Mouse (Mus musculus) lung, postnatal 10 days (tissue): ENCODE measurements at regions not wholly inside any gene's neighbourhood (a gene's known extent, or its start where the extent isn't known, plus 50 kb on each side); places are given as distances from the start of the nearest gene placed in this dataset.

Experiments used
- DNase-seq: peaks from one replicate; pipeline ENCODE4 v3.0.0; 2021

GRCm38 (mm10) chr16:87225085-87225484, 128.9 kb upstream of the N6amt1 start:
- DNase-seq: peak; percentile 34

GRCm38 (mm10) chr16:87224024-87224423, 130.0 kb upstream of the N6amt1 start:
- DNase-seq: no peak

- no peak for DNase-seq
These were observed 133.4 kb upstream of the N6amt1 start for GRCm38 (mm10) chr16:87220611-87221010.

DNA sequence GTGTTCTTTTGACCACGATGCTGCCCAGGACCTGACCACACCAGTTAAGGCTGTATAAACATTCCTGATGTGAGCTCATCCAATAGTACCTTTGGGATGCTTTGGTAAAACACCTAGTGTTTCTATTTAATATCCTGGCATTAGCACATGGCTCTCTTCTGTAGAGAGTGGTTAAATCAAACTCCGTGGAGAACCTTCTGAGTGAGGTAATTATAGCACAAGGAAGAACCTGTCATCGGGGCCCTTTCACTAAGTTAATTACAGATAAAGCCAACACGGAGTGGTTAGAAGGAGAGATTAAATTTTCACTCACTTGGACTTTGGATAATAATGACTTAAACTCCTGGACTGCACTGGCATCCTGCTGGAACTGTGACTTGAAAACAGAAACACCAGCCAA, 133.8 kb upstream of the N6amt1 start:
- no peak for DNase-seq

DNA sequence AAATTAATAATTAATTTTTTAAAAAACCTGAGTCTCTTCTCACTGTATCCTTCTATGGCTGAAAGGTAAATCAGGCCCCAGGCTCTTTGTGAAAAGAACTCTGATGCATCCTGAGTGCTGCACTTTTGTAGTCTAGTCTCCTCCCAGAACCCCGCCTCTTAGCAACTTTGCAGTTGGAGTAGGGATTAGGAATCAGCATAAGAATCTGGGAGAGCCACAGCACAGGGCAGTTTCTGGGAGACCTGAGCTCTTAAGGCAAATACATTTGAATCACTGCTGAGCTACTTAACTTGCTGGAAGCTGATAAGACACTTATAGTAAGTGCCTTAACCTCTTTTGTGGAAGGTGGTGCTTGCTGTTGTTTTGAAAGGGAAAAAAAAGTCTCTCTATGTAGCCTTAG, 146.1 kb upstream of the N6amt1 start:
- no peak for DNase-seq

DNA sequence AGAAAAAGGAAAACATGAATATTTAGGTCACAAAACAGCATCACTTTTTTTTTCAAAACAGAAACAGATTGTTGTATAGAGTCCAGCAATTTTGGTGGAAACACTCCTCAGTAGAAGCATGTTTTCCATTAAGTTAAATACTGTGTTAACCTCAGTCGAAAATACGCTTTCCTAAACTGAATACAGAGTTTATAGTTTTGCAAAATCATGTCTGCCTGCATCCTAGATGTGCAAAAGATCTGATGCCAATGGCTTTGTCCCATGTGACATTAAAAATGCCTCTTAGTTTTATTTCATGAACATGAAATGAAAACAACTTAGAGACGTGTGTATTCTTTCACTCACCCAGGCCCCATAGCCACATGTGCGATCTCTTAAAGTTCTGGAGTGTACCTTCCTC, 163.5 kb upstream of the N6amt1 start:
- DNase-seq: no peak

DNA sequence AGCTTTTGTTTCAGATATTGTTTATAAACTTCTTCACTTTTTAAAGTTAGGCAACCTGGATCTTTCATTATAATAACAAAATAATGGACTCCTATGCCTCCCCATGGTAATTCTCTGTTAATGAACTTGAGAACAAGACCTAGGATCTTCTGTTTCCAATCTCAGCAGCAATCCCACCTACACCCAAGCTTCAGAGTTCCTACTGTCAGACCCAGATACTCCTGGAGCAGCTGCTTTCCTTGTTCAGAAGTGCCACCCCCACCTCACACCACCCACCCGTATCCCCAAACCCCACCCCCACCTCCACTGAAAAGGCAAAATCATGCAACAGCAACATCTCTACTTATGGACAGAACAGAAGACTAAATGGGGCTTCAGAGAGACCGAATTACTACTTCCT, 165.2 kb upstream of the N6amt1 start:
- DNase-seq: no peak

- no peak for DNase-seq
These were observed 181.6 kb upstream of the N6amt1 start for GRCm38 (mm10) chr16:87172395-87172794.

- no peak for DNase-seq
These were observed 214.7 kb upstream of the N6amt1 start for GRCm38 (mm10) chr16:87139301-87139700.

- DNase-seq: no peak
These were observed 217.5 kb upstream of the N6amt1 start for GRCm38 (mm10) chr16:87136503-87136902.

DNA sequence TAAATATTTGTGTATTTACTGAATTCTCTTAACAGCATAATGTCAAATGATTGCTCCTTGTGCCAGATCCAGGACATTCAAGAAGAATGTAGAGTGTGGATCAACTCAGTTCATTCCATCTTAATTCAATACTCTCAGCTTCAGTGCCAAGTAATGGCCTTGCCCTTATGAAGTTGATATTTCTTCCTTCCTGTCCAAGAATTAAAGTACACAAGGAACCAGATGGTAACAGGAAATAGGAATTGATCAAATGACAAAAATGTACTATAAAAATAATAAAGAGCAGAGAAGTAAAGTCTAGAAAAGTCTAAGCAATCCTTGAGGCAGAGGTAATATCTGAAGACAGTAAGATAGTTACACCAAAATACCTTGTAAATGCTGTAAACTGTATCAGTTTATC, 219.5 kb upstream of the N6amt1 start:
- DNase-seq: no peak

DNA sequence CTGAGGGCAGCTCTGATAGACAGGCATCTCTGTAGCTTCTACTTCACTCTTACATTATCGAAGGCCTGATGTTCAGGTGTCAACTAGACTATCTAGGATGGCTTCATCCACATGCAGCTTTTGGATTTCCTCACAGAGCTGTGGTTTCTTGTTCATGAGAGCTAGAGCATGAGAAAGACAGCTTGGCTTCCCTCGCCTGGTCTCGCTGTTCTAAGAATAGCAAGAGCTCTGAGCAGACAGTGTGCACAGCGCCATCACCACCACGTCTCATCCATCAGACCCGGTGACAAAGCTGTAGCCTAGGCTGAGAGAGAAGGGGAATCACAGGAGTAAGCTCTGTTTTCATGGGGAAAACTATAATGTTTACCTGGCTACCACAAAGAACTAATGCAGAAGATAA, 220.1 kb upstream of the N6amt1 start:
- no peak for DNase-seq

GRCm38 (mm10) chr16:87132082-87132481, 221.9 kb upstream of the N6amt1 start:
- peak; percentile 48 for DNase-seq

DNA sequence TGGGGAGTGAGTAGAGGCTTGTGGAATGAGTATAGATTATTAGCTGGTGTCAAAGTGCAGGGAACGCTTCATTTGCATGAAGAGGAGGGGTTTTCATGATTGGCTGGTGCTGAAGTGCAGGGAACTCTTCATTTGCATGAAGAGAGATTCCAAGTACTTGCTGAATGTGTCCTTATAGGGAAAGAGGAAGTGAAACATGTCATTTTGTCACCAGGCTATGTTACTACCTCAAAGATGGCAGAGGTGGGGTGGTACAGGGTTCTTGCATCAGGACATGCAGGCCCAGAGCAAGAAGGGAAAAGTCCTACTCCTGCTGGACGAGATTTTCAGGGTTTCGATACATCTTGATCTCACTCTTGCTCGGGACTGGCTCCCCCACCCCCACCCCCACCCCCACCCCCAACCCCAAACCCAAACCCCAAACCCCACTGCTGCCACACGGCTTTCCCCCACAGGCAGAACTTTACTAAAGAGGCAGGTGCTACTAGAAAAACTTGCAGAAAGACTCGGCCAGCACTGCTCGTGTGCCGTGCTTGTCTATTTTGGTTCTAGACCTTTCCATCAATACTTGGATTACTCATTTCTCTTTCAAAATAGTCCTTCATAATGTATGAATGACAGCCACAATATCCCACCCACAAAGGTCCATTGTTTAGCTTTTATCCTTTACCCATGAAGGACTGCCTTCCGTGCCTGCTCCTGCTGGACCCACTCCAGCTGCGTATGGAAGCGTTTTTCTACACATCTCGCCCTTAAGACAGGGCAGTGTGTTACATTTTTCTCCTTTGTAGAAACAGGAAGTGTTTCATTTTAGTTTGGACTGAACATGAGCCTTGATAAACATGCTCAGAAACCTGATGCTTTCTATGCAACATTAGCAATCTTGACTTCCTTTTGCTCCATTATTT, 223.0 kb upstream of the N6amt1 start:
- peak; percentile 54 for DNase-seq

DNA sequence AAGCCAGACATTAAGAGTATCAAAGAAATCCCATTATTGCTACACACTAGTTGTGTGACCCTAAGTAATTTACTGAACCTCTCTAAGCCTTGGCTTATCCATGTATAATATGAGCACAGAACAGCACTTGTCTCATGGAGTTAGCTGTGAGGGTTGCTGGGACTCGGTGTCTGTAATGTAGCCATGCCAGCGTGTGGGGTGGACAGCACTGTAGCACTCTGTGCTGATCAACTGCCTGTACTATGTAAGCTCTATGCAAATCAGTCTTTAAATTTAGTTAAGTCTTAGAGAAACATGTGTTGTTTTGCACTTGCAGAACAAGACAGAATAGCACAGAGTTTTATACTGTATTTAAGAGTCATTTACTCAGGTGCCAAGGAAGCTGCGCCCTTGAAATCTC, 225.0 kb upstream of the N6amt1 start:
- no peak for DNase-seq

DNA sequence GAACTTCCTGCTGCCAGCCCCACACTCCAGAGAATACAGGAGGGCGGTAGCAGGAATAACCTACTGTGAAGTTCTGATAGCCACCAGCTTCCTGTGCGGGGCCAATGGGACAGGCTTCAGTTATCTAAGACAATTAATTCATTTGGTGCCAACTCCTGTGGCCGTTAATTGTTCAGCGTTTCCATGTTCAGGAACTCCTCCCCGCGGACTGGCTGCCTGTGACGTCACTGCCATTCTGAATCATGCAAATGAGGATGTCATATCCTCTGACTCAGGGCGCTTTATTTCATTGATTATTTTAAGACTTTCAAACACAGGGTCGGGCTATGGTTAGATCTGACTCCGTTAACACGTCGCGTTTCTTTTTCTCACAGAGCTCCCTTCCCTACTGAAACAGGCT, 225.8 kb upstream of the N6amt1 start:
- DNase-seq: peak; percentile 81

DNA sequence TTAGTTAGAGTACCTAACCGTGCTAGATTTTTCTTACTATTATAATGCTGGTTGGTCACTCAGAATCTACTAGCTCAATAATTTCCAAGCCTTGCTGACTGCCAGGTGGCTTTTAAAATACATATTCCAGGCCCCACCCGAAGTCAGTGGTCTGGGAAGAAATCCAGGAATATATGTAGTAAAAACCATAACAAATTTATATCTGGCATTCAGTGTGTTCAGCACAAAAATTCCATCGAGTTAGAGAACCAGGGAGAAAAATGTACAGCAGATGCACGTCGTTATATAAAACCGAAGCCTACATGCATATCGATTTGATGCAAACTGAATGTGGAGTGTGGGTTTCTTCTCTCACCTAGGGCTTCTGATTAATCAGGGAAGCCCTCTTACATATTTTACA, 229.5 kb upstream of the N6amt1 start:
- DNase-seq: no peak

DNA sequence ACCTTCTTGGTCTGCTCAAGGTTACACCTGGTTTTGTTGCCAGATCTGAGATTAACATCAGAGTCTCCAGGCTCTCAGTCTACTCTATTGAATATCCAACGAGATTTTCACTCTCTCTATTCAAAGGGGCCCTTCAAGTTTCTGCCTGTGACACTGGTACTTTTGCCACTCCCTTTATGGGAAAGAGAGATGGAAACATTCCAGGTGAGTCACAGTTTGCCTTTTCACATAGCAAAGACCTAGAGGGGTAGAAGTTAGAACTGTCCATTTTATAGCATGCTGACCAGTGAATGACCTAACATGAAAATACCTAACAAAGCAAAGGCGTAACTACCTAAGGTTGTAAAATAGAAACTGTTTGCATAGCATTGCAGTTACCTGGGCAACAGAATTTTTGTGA, 250.4 kb upstream of the N6amt1 start:
- DNase-seq: no peak

- DNase-seq: peak; percentile 18
These were observed 251.9 kb upstream of the N6amt1 start for GRCm38 (mm10) chr16:87102057-87102456.

GRCm38 (mm10) chr16:87092011-87092410, 262.0 kb upstream of the N6amt1 start:
- peak; percentile 36 for DNase-seq

GRCm38 (mm10) chr16:87089322-87089721, 264.7 kb upstream of the N6amt1 start:
- DNase-seq: no peak

DNA sequence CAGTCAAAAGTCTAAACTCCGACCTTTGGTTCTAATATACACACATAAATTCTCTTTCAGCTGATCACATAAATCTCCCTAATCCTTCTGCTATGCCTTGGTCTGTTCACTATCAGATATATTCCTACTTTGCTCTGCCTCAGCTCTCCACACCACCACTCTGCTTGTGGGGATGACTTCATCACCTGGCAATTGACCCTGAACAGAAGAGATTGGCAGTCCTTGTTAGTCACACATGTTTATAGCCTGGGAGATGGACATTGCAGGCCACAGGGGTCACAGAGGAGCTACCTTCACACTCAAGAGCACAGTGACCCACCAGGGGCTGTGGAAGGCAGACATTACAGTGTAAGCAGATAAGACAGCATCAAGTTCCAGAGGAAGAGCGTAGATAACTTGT, 270.5 kb upstream of the N6amt1 start:
- DNase-seq: no peak

DNA sequence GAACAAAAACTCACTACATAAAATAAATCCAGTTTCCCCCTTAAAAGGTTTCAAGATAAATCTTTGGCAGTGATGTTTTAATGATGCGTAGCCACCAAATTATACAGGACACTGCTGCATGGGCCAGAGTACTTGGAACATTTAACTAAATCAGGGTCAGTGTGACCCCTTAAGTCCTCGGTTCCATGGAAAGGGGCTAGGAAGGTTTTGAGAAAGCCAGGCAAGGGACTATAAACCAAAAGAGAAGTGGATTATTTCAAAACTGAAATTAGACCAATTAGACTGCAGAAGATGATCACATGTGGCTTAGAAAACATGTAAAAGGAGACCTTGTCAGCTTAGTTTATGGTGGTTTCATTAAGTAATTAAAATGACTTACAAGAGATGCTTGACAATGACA, 276.6 kb upstream of the N6amt1 start:
- DNase-seq: no peak

DNA sequence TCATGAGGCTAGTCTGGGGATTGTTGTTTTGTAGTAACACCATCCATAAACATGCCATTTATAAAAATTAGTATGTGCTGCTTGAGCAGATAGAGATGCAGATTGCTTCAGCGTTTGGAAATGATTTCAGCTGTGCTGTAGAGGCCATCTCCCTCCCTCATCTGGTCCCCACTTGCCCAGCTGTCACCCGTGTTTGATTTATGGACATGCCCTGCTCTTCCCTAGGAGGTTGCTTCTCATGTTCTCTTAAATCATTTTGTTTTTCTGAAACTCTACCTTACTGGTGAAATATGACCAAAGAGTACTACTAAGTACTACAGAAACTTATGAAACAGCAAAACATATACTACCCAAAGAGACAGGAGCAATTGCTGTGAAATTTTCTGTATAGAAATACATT, 284.7 kb upstream of the N6amt1 start:
- no peak for DNase-seq

GRCm38 (mm10) chr16:87067981-87068380, 286.0 kb upstream of the N6amt1 start:
- DNase-seq: no peak
